Mouse (Mus musculus) midbrain, embryonic 11.5 days (tissue): ENCODE data around the gene Nedd8. TPM values are rescaled to one million over a fixed set of nuclear protein-coding genes. Genes with fewer than 3 reads are reported as not detected.

ENCODE experiments used
- ATAC-seq: fragments of 200-750 bp; cut with Nextera tagmentation; 2 replicates; pipeline ENCODE4 v1.8.0; 2017; ENCODE audit warnings: moderate TSS enrichment, moderate library complexity; ENCODE audit not compliant: low FRiP score
- DNase-seq: peaks from one replicate; pipeline ENCODE4 v3.0.0; 2015; ENCODE audit warnings: low spot score; ENCODE audit errors: missing footprints
- H3K27ac ChIP-seq: fragments of 300-500 bp; sonication (generic); 2 replicates; pipeline ENCODE4 v1.5.1; 2014; ENCODE audit warnings: low read depth, low read length
- H3K27me3 ChIP-seq: fragments of 300-500 bp; sonication (generic); 2 replicates; pipeline ENCODE4 v1.6.1; 2014; ENCODE audit warnings: mild to moderate bottlenecking, low read length, moderate library complexity, mixed read lengths; ENCODE audit not compliant: control insufficient read depth, insufficient read depth
- H3K36me3 ChIP-seq: fragments of 300-500 bp; sonication (generic); 2 replicates; pipeline ENCODE4 v1.6.1; 2014; ENCODE audit warnings: mild to moderate bottlenecking, low read length, moderate library complexity, mixed read lengths; ENCODE audit not compliant: control insufficient read depth, insufficient read depth
- H3K4me1 ChIP-seq: fragments of 300-500 bp; sonication (generic); 2 replicates; pipeline ENCODE4 v1.6.1; 2014; ENCODE audit warnings: low read length; ENCODE audit not compliant: control insufficient read depth, insufficient read depth
- H3K4me2 ChIP-seq: fragments of 300-500 bp; sonication (generic); 2 replicates; pipeline ENCODE4 v1.6.1; 2014; ENCODE audit warnings: mild to moderate bottlenecking, moderate library complexity
- H3K4me3 ChIP-seq: fragments of 300-500 bp; sonication (generic); 2 replicates; pipeline ENCODE4 v1.5.1; 2014; ENCODE audit warnings: low read depth, low read length
- H3K9ac ChIP-seq: fragments of 300-500 bp; sonication (generic); 2 replicates; pipeline ENCODE4 v1.6.1; 2014; ENCODE audit warnings: low read length
- H3K9me3 ChIP-seq: fragments of 300-500 bp; sonication (generic); 2 replicates; pipeline ENCODE4 v1.6.1; 2016; ENCODE audit warnings: low read length; ENCODE audit not compliant: control insufficient read depth
- WGBS: fragments of 180-500 bp; shearing (Covaris S2); extraction: QIAGEN DNeasy Blood & Tissue Kit; methylation state at CpG from one replicate; pipeline ENCODE4 v1.1.7; 2014; 5-methylcytosine and 5-hydroxymethylcytosine counted together
- polyA plus RNA-seq: library from polyadenylated mRNA; unstranded; fragments of >200 nt; fragmentation: Nextera tagmentation; extraction: Ambion mirVana; gene quantifications from 2 replicates; pipeline ENCODE4 v1.2.1, GENCODE M21; 2014

Gene Nedd8
- polyA plus RNA-seq, 1 experiment from 2014 or later: 615 TPM

- DNase-seq (peak; percentile 81), ATAC-seq (no peak)
- Histone ChIP-seq H3K4me2 (no peak overlapping the region), H3K27me3 (no peaks in the 10 kb centered on the region), H3K27ac (no peak overlapping the region), H3K4me3 (no peak overlapping the region), H3K9ac (no peak overlapping the region), H3K4me1 (no peaks in the 10 kb centered on the region), H3K36me3 (no peaks in the 10 kb centered on the region), H3K9me3 (no peaks in the 10 kb centered on the region)
- WGBS: 78% methylated on average over 7 of the region's 7 CpGs
Measured at GRCm38 (mm10) chr14:55614565-55615178, 57.3 kb downstream of the Nedd8 start.

- no peaks in the 10 kb centered on the region for H3K27me3 ChIP-seq
- H3K9ac ChIP-seq: no peak overlapping the region
- H3K9me3 ChIP-seq: no peaks in the 10 kb centered on the region
- WGBS: 70% methylated on average over 6 of the region's 6 CpGs
- ATAC-seq: no peak
- no peak overlapping the region for H3K4me2 ChIP-seq
- H3K4me3 ChIP-seq: no peak overlapping the region
- no peak for DNase-seq
- peaks cover 4% of the 10 kb centered on the region; the same call in 1 of the 2 replicates for H3K36me3 ChIP-seq
- H3K4me1 ChIP-seq: no peaks in the 10 kb centered on the region
- no peak overlapping the region for H3K27ac ChIP-seq
Measured at GRCm38 (mm10) chr14:55613346-55613745, 58.6 kb downstream of the Nedd8 start.

Other genes starting within 250 kb of the Nedd8 start
- gene Dhrs4, start 193.4 kb downstream of the Nedd8 start, polyA plus RNA-seq: 33.9 and 34.8 TPM in 2 replicates
- 8.6 and 9.7 TPM in 2 replicates for gene Carmil3, start 181.5 kb downstream of the Nedd8 start, polyA plus RNA-seq
- 0.23 and 0.26 TPM in 2 replicates for gene Cpne6, start 161.7 kb downstream of the Nedd8 start, polyA plus RNA-seq
- gene Nrl, start 147.1 kb downstream of the Nedd8 start, polyA plus RNA-seq: not detected in 2 replicates
- gene Pck2, start 131.9 kb downstream of the Nedd8 start, polyA plus RNA-seq: 10.0 and 10.7 TPM in 2 replicates
- gene Dcaf11, start 112.1 kb downstream of the Nedd8 start, polyA plus RNA-seq: 76.4 and 85.4 TPM in 2 replicates
- 0.92 TPM in 1 of 2 replicates, not detected in the other for gene A730061H03Rik, start 111.7 kb downstream of the Nedd8 start, polyA plus RNA-seq
- gene Fitm1, start 96.5 kb downstream of the Nedd8 start, polyA plus RNA-seq: not detected in 2 replicates
- gene Psme1, start 94.0 kb downstream of the Nedd8 start, polyA plus RNA-seq: 111 and 114 TPM in 2 replicates
- 8.1 and 8.4 TPM in 2 replicates for gene Emc9, start 86.8 kb downstream of the Nedd8 start, polyA plus RNA-seq
- 189 and 202 TPM in 2 replicates for gene Psme2, start 81.0 kb downstream of the Nedd8 start, polyA plus RNA-seq
- gene Rnf31, start 80.4 kb downstream of the Nedd8 start, polyA plus RNA-seq: 8.2 and 9.8 TPM in 2 replicates
- gene Irf9, start 68.6 kb downstream of the Nedd8 start, polyA plus RNA-seq: 5.8 and 6.3 TPM in 2 replicates
- gene Rec8, start 54.1 kb downstream of the Nedd8 start, polyA plus RNA-seq: 2.6 and 3.5 TPM in 2 replicates
- gene Ipo4, start 36.2 kb downstream of the Nedd8 start, polyA plus RNA-seq: 69.3 and 80.6 TPM in 2 replicates
- 1.8 and 2.6 TPM in 2 replicates for gene Gm49378, start 34.2 kb downstream of the Nedd8 start, polyA plus RNA-seq
- gene Tm9sf1, start 28.3 kb downstream of the Nedd8 start, polyA plus RNA-seq: 56.6 and 58.1 TPM in 2 replicates
- 0.87 and 1.1 TPM in 2 replicates for gene Tssk4, start 21.9 kb downstream of the Nedd8 start, polyA plus RNA-seq
- 61.9 and 66.2 TPM in 2 replicates for gene Mdp1, start 11.6 kb downstream of the Nedd8 start, polyA plus RNA-seq
- 55.4 and 61.8 TPM in 2 replicates for gene Gmpr2, start 183 bp downstream of the Nedd8 start, polyA plus RNA-seq
- gene Tinf2, start 9.7 kb upstream of the Nedd8 start, polyA plus RNA-seq: 62.6 and 64.4 TPM in 2 replicates
- gene Tgm1, start 41.8 kb upstream of the Nedd8 start, polyA plus RNA-seq: 0.27 and 0.59 TPM in 2 replicates
- 22.0 TPM in 2 replicates for gene Rabggta, start 50.1 kb upstream of the Nedd8 start, polyA plus RNA-seq
- 69.5 and 70.5 TPM in 2 replicates for gene Dhrs1, start 73.6 kb upstream of the Nedd8 start, polyA plus RNA-seq
- gene Nop9, start 73.6 kb upstream of the Nedd8 start, polyA plus RNA-seq: 46.2 and 47.4 TPM in 2 replicates
- gene Cideb, start 86.3 kb upstream of the Nedd8 start, polyA plus RNA-seq: 0.18 and 0.22 TPM in 2 replicates
- gene Ltb4r2, start 89.3 kb upstream of the Nedd8 start, polyA plus RNA-seq: 0.12 and 0.40 TPM in 2 replicates
- not detected in 2 replicates for gene Ltb4r1, start 93.8 kb upstream of the Nedd8 start, polyA plus RNA-seq
- 4.9 and 5.8 TPM in 2 replicates for gene Adcy4, start 112.0 kb upstream of the Nedd8 start, polyA plus RNA-seq
- gene Ripk3, start 116.7 kb upstream of the Nedd8 start, polyA plus RNA-seq: 4.0 and 4.5 TPM in 2 replicates
- gene Nfatc4, start 151.0 kb upstream of the Nedd8 start, polyA plus RNA-seq: 9.9 and 11.5 TPM in 2 replicates
- gene Nynrin, start 181.9 kb upstream of the Nedd8 start, polyA plus RNA-seq: 10.7 and 12.0 TPM in 2 replicates
- gene Cbln3, start 212.3 kb upstream of the Nedd8 start, polyA plus RNA-seq: 0.03 and 0.23 TPM in 2 replicates
- 8.5 and 8.7 TPM in 2 replicates for gene Khnyn, start 212.8 kb upstream of the Nedd8 start, polyA plus RNA-seq
- 25.0 and 27.8 TPM in 2 replicates for gene Sdr39u1, start 228.2 kb upstream of the Nedd8 start, polyA plus RNA-seq